Mouse (Mus musculus) urinary bladder, postnatal 4 days (tissue): ENCODE results near the gene Gm5148.
A peak's percentile ranks its signal among the peaks of the same experiment; 100 is the strongest.

Experiments used
- DNase-seq, 2 experiments: peaks; one replicate each; pipeline ENCODE4 v3.0.0; 2021 to 2022; ENCODE audit warnings: low spot score in 2 of 2

Gm5148 gene

DNA sequence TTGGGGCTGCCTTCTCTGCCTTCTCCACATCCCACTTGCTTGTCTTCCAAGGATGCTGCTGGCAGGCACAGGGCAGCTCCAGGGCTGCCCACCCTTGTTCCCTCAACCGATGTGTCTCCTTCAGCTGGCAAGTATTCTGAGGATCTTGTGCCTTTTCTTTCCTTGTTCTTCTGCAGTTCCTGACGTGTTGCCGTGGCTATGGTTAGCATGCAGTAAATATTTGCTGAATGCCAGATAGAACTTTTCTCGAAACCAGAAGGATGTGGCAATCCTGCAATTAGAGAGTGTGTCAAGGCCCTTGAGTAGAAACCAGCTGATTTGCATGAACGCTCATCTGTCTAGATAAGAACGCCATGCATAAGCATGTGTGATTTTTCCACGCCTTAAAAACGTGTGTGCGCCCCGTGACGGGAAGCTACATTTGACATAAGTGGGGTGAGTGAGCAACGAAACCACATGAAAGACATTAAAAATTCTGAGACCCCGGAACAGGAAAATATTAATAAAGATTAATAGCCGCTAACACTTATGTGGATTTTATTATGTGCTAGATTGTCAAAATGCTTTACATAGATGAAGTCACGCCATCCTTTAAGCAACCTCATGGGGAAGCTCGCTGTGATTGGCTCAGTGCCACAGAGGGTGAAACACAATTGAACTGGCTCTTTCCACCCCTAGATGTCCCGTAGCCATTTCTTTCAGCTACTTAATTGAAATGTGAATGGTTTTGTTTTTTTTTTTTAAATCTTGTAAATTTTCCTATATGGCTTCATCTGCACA lies 14.1 kb upstream of the Gm5148 start:
- no peak for DNase-seq

DNA sequence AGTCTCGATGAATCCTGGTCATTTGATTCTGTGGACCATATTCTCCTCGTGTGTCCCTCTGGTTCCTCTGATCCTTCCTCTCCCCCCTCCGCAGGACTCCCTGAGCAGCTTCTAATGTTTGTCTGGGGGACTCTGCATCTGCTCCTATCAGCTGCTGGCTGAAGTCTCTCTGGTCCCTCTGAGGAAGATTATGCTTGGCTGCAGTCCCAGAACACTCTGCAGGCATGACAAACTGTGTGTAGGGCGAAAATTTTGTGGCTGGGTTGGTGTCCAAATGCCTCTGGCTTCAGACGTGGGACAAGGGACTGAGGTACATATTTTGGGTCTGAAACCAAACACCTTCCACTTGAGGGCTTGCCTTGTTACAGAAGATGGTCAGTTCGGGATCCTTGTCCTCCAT lies 13.1 kb upstream of the Gm5148 start:
- peak in 1 of 2 experiments; percentile 46 for DNase-seq

DNA sequence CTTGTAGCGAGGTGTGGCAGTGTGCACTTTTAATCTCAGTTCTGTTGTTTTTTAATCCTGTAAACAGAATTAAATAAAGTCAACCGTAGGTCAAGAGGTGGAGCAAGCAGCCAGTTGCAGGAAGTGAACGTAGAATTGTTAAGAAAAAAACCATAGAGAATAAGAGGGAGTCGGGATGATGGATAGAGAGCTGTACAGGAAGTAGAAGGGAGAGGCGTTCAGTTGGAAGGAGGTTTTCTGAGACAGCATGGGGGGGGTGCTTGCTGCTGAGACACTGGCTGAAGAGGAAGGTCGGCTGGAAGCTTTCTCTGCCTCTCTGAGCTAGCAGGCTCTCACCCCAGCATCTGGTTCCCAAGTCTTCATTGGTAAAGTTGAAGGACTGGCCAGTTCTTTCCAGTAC lies 10.9 kb upstream of the Gm5148 start:
- DNase-seq: no peak

DNA sequence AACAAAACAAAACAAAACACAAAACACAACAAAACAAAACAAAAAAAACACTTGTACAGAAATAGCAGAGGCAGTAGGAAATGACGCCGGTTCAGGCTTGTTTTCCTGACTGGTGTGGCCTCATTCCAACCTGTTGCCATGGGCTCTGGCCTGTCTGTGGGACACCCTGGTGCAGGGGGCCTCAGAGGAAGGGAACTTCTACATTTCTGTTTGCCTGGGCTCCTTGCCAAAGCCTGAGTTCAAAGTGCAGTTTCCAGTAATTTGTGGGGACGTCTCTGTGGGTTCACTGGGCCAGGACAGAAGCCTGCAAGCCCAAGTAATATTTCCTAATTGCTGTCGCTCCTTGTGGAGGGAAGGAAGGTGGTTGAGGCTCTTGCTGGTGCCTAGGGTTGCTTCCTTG lies 4.9 kb upstream of the Gm5148 start:
- DNase-seq: peak in 1 of 2 experiments; percentile 51

DNA sequence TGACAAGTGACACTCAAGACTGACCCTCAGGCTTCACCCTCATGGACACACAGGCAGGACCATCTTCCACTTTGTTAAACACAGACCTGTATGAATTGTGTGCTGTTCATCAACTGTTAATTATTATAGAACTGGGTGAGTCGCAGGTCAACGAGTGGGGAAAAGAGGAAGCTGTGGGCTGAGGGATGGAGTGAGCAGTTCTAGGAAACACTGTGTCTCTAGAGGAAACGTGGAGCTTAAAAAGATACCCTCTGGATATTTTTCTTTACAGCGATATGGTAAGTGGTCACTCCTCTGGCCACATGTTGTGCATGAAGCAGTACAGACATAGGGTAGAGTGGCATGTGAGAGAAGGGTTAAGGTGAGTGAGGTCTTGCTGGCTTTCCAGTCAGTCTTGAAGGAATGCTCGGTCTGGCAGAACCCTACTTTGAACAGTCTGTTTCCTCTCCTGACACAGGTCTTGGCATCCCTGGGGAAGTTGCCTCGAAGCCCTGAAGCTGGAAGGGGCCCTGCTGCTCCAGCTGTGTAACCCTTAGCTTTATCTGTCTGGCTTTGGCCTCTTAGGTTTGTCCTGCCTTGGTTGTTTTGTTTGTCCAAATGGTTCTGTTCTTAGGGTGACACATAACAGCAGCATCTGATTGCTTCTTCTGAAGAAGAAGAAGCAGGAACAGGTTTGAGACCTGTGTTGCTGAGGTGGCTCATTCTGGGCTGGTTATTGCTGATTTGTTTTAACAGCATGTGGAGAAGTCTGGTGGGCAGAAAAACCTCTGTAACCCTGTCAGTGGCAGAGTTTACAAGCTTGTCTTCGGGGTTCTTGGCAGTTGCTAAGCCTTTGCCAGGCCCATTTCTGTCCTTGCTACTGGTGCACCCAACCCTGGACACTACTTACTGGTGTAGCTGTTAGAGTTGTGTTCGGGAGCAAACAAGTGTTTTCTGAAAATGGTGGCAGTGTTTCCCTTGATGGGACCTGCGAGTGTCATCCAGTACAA lies 4.1 kb upstream of the Gm5148 start:
- no peak for DNase-seq

DNA sequence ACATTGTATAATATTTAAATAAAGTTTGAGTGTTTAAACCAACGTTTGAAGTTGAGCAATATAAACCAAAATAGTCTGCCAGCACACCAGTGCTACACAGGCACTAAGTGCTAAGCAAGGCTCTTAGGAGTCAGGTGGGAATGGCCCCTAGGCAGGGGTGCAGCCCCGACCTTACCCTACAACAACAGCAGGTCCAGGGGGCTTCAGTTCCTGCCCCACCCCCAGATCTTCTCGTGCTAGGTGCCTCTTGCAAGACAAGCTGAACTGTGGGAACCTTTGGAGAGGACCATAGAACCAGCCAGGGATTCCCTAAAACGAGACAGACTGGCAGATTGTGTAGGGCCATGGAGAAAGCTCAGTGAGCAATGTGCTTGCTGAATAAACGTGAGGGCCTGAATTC lies 3.1 kb upstream of the Gm5148 start:
- no peak for DNase-seq

DNA sequence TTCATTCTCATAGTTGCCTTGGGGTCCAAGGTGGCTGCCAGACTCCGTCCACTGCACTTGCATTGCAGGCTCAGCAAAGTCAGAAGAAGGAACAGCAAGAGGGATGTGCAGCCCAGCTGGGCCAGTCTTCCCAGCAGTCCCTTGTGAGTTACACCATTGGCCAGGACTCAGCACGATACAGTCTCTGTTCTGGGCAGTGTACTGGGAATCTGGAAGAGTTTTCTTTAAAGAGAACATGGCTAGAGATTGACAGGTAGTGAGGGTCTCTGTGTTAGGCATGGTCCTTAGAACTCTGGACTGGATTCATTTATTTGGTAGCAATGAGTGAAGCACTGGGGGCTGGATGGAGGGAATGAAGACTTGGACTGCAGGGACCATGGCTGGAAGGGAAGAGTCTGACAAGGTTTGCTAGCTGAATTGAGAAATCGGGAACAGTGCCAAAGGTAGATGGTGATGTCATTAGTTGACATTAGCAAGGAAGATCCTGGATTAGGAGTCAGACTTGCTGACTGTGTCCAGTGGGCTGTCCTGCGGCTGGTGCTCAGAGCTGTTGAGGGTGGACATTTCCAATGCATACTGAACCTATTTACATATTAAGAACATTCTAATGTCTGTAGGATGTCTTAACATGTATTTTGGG lies 2.3 kb upstream of the Gm5148 start:
- no peak for DNase-seq

DNA sequence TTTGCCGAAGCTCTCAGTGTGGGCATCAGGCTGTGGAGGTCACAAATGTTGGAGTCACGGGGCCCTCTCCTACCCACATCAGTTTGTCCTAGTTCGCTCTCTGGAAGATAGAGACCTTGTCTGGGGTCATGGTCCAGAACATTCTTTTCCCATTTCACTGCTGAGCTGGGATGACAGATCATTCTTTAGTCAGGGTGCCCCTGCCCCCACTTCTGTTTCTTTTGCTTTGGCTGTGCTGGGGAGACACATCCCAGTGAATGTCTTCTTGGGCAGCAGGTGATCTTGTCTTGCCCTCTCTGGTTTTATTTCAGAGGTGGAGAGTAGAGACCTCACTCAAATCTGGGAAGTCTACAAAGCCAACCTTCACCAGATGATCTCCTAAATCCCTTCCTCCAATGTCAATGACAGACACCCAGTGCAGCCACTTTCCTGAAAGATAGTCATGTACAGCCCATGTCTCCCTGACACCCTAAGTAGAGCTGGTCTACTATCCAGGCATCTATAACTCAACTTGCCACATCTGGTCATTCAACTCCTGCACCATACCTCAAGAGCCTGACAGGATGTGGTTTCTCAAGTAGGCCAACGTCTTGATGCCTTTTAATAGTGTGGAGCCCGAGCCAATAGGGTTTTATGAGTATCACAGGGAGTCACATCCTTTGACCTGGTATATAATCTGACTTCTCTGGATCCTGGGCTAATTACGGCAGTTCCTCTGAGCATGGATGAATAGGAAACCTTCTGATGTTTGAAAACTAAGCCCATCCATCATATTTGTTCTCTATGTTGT lies 851 bp upstream of the Gm5148 start:
- no peak for DNase-seq

DNA sequence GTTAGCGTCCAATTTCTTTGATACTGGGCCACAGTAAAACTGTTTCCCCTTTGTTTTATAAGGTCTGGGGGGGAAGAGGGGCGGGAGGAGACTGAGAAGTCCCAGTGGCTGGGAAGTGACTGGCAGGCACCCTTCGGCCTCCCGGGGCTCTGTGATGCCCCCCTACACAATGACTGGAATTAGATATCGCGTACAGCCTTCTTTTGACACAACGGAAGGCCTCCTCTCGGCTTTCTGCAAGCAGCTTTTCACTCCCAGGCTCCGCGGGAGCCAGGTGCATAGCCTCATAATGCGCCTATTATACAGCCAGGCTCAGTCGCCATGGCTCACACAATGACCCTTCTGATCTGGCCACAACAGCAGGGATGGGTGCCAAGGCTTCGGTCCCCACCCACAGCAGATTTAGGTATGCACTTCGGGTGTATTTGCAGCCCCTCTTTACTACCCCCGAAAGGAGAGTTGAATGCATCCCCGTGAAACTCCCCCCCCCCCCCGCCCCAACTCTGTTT lies 574 bp downstream of the Gm5148 start:
- DNase-seq: no peak

DNA sequence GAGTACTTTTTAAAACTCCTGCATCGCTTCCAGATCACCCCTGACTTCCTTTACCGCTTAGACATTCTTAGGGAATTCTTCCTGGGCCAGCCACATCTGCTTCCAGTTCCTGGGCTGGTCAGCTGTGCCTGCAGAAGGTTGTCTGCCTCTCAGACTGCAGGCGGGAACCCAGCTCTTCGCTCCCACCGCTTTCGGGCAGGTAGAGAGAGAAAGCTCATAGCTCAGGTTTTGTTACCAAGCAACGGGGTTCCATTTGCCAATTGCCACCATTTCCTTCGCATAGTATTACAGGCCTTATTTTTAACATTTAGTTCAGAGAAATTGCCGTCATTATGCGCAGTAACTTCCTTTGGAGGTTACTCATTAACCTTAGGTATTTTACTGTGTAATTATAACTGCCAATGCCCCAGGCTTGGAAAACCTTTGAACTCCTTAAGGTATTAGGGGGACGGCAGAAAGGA lies 1.2 kb downstream of the Gm5148 start:
- no peak for DNase-seq

DNA sequence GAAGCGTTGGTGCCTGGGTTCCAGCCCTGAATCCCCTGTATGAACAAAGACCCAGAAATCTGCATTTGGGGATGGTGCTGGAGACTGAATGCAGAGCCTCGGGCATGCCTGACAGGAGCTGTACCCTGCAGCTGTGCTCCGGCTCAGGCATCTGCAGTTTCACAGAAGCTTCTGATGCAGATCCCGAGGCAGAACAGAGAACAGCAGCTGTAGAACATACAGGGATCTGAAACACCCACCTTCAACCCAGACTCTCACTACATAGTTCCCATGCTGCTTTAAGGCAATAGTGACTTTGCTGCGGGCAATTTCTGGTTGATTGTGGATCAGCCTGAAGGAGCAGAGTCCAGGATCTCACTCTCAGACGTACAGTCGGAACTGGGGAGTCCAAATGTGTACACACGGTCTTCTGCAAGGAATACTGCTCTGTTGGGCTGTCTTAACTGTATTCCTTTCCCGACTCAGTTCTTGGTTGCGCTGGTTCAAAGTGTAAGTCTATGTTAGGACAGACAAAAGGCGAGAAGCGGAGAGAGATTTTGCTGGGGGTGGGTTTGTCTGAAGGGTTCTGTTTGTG lies 1.7 kb downstream of the Gm5148 start:
- no peak for DNase-seq

DNA sequence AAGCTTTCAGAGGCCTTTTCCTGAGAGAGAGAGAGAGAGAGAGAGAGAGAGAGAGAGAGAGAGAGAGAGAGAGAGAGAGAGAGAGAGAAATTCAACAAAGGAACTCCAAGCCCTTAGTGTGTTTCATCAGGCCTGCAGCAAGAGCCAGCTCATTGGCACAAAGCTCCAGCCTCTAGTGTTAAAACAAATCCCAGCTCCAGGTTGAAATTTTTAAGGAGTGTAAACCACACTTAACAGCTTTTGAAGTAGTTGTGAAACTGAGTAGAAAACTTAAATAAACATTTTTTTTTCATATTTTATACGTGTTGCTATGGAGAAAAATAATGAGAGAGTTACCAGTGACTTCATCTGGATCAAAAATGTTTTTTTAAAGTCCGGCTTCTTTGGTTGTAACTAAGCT lies 7.3 kb downstream of the Gm5148 start:
- no peak for DNase-seq

DNA sequence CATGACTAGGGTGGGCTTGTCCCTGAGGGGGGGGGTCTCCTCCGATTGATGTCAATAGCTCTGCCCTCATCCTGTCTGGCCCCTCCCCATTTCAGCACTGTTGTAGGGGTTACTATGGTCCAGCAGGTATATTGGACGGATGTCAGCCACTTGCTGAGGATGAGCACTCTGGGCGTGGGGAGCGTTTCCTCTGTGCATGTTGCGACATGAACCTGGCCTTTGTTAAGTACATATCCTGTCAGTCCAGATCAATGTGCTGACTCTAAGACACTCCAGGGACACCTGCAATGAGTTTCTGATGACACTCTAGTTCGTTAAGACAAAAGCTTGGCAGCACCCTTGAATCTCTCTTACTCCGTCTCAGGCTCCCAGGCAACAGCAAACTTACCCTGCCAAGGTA lies 8.6 kb downstream of the Gm5148 start:
- DNase-seq: no peak

DNA sequence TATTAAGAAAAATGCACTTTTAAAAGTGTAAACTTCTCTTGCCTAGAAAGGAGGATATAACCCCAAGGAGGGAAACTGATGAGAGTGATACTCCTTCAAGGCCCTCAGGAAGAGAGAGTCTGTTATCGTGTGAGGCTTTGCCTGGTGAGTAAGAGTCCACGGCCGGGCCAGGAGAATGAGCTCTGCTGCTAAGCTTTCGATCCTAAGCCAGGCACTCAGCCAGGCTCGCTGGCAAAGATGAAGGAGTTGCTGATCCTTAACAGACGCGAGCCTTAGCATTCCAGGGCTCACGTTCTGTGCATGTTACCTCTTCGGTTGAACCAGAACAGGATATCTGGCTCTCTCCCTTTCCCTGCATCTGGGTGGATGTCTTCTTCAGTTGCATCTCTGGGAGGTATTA lies 11.8 kb downstream of the Gm5148 start:
- DNase-seq: peak; percentile 73 to 82

DNA sequence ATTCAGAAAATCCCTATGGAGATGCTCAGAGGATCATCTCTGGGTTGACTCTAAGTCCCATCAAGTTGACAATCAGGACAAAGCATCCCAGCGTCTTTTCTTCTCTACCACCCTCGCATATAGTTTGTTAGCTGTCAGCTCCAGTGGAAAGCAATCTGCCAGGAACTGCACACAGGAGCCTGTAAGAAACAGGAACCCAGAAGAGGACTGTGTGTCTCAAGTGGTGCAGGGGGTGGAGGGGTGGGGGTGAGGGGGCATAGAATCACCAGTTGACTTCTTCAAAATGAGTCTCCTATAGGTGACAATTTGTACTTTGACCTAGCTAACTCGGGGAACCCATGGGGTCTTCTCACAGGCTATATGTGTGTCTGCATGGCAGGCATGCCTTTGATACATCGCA lies 12.7 kb downstream of the Gm5148 start:
- no peak for DNase-seq

DNA sequence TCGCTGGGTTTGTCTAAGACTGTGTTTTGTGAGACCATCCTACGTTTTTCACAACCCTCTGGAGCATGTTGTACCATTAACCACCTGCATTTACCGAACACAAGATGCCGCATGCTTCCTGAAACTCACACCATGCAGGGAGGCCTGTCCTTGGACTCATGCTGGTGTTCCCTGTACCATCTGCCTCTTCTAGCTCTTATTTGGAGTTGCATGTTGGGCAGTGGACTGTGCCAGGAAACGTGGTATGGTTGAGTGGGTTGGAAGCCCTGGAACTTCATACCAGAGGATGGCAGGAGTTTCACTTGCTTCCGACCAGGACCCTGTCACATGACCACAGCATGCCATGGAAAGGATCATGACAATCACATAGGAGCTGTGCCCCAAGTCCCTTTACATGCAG lies 16.5 kb downstream of the Gm5148 start:
- DNase-seq: no peak

DNA sequence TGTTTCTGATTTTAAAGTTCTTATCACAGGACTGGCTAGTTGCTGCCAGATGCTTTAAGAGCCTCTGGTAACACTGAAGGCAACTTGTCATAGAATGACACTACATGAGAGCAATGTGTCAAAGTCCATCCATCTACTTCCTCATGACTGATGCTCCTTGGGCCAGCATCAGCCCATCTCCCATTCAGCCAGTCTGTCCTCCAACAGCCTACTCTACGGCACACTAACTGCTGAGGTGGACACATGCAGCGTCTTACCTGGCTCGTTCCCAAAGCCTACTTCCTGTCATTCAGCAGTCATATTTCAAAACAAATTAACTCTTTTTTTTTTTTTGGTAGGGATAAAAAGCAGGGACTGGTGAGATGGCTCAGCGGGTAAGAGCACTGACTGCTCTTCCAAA lies 17.9 kb downstream of the Gm5148 start:
- DNase-seq: no peak

DNA sequence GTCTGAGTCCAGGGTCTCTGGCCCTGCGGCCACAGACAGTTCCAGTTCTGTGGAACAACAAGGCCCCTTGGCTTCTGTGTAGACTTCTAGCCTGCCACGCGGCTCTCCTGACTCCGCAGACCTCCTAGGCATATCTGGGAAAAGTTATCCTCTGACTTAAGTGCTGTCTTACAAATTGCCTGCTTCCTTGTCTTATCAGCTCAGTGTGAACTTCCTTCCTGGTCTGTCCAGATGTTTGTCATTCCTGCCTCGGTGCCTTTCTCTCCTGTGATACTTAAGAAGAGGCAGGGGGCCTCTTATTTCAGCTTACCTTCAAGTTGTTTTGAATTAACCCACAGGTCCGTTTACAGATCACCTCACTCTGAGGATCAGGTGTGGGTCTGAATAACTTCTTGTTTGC lies 18.9 kb downstream of the Gm5148 start:
- no peak for DNase-seq

DNA sequence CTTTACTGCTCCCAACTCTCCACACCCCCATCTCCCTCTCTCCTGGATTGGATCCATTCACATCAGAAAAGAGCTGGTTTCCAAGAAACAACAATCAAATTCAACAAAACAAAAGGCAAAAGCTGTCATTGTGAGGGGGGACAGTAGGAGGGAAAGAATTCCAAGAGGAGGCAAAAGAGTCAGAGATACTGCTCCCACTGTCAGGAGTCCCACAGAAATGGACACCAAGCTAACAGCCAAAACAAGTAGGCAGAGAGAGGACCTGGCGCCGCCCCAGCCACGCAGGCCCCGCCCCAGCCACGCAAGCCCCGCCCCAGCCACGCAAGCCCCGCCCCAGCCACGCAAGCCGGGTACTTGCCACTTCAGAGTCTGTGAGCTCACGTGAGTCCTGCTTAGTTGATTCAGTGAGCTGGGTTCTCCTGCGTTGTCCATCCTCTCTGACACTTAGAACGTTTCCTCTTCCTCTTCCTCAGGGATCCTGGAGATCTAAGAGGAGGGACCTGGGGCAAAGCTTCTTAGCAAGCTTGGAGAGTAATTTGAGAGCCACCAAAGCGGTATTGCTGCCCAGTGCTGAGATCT lies 19.5 kb downstream of the Gm5148 start:
- DNase-seq: no peak

DNA sequence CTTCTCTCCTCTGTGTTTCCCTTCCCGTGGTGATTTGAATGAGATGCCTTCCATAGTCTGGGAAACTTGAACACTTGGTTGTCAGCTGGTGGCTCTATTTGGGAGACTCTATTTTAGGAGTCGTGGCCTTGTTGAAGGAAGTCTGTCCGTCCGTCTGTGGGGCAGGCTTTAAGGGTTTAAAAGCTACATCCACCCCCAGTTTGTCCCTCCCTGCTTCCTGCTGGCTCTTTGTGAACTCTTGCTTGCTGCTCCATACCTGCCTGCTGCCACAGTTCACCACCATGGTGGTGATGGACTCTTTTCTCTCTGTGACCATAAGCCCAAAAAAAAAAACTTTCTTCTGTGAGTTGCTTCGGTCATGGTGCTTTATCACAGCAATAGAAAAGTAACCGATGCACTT lies 21.2 kb downstream of the Gm5148 start:
- DNase-seq: no peak

DNA sequence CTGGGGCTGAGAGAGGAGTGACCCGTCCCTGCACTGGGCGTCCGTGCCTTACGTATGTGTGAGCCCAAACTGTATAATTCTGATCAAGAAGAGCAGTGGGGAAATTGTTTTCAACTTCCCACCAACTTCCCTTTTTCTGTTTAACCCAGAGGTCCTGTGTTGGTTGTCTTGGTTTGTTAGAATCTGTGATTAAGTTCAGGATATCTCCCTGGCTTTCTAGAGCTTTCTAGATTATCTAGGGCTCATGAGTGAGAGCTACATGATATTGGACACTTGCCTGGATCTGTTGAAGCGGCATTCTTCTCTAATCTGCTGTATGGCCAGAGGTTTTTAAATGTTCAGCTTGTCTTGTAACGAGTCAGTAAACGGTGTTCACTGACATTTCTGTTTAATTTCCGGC lies 30.7 kb downstream of the Gm5148 start:
- DNase-seq: no peak
